Mouse (Mus musculus) urinary bladder, postnatal 25 days (tissue): ENCODE results near the gene Sap30l.

ENCODE experiments used
- DNase-seq: peaks from one replicate; pipeline ENCODE4 v3.0.0; 2022; ENCODE audit warnings: low spot score

Sap30l gene

GRCm38 (mm10) chr11:57800971-57801765 lies at the start of gene Sap30l:
Sap30l (plus strand) TSS chr11:57801637.
- DNase-seq, result peak; percentile 95

GRCm38 (mm10) chr11:57753538-57754203 lies 47.8 kb upstream of the Sap30l start:
- DNase-seq, result no peak

DNA sequence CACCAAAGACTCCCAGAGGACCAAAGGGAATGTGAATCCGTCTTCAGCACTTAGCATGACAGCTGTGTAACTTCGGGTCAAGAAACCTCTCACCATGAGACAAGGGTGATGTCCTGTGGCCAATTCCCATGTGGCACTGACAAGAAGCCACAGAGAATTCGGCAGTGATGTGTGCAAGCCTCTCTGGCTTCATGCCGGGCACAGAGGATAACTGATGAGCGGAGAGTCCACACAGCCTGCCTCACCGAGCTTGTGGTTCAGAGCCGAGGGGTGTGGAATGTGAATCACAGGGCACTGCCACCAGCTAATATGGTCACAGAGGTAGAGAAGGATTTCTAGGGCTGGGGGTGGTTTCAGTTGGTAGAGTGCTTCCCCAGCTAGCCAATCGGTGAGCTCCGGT lies 42.8 kb upstream of the Sap30l start:
- DNase-seq, result no peak

DNA sequence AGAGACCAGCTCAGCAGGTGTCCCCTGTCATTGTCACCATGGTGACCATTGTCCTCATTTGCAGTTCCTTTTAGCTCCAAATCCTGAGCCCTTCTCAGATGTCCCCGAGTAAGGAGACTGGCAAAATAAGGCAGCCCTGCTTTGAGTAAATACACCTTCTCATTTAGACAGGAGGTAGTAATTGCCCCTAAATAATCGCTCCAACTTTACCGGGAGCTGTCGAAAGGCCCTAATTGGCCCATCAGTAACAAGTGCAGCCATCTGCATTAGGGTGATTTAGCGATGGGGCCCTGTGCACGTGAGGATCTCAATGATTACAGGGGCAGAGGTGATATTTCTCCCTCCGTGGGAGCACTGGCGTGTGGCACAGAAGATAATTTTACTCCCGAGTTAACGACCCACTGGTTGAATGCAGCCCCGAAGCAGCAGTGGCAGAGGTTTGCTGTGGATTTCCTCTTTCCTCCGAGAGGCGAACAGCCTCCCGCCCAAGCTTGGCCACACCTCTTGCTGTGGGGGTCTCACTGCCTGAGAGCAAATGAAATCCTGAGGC lies 40.9 kb upstream of the Sap30l start:
- no peak for DNase-seq

DNA sequence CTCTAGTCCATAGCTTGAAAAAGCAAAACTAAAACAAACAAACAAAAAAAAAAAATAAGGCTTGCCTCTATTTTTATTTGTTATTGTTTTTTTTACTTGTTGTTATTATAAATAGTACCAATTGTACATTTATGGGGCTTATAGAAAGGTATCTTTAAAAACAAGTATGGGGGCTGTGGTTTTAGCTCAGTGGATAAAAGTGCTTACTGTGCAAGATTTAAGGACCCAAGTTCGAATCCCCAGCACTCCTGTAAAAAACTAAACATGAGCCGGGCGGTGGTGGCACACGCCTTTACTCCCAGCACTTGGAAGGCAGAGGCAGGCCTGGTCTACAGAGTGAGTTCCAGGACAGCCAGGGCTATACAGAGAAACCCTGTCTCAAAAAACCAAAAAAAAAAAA lies 40.1 kb upstream of the Sap30l start:
- no peak for DNase-seq

DNA sequence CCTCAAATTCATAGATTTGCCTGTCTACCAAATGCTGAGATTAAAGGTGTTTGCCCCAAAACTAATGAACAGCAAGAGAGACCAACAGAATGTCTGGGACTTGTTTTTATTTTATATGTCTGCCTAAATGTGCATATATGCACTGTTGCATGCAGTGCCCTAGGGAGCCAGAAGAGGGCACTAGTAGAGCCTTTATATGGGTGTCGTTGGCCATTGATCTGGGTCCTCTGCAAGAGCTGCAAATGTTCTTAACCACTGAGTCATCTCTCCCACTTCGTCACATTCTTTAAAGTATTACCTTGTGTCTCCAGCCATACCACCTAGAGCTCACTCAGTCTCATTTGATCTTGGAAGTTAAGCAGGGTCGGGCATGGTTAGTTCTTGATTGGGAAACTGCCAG lies 37.3 kb upstream of the Sap30l start:
- DNase-seq, result no peak

DNA sequence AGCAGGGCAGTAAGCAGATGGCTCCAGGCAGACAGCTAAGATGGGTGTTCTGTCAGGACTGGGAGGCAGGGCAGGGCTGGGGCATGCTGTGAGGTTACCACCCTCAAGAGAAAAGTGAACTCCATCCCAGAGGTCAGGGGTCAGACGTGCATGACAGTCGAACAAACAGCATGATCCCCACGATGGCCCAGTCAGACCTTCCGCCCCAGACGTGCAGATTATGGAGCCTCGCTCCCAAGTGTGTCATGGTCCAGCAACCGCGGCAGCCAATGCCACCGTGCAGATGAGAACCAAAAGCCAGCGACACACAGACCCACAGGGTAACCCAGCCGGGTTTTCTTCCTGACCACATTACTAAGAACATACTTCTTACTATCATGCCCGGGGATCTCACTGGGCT lies 34.8 kb upstream of the Sap30l start:
- DNase-seq, result no peak

- no peak for DNase-seq
Measured at GRCm38 (mm10) chr11:57767171-57767570, 34.3 kb upstream of the Sap30l start.

GRCm38 (mm10) chr11:57770776-57771175 lies 30.7 kb upstream of the Sap30l start:
- DNase-seq, result no peak

- DNase-seq, result no peak
Measured at GRCm38 (mm10) chr11:57771676-57772075, 29.8 kb upstream of the Sap30l start.

- no peak for DNase-seq
Measured at GRCm38 (mm10) chr11:57773479-57773878, 28.0 kb upstream of the Sap30l start.

DNA sequence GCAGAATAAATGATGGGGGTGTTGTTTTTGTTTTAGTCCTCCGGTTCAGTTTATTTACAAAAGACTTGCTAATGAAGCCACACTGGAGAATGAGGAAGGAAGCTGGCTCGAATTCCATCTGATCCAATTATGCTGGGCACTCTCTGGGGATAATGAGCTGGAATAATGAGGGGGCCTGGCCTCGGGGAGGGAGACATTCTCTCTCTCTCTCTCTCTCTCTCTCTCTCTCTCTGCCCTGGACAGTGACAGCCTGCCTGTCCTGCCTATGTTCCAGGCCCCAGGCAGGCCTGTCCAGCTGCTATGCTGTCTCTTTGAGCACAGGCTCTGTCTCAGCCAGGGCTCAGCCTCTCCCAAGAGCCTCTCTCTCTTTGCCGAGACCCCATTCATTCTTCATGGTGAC lies 27.5 kb upstream of the Sap30l start:
- DNase-seq, result no peak

- DNase-seq, result no peak
Measured at GRCm38 (mm10) chr11:57775868-57776267, 25.6 kb upstream of the Sap30l start.

DNA sequence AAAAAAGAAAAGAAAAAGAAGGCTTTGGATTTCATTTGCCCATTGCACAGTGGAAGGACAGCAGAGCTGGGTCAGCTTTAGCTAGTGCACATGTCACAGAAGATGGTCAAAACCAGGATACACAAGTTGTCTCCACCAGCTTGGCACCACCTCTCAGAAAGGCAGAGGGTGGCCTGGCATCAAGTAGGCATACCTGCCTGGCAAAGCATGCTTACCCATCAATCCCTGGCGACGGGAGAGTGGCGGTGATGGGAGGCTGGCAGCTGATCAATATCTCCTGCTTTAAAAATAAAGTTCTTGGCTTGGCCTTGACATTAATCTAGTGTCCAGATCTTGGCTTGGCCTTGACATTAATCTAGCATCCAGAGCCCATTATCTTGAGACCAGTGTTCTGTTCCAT lies 24.9 kb upstream of the Sap30l start:
- DNase-seq, result no peak

DNA sequence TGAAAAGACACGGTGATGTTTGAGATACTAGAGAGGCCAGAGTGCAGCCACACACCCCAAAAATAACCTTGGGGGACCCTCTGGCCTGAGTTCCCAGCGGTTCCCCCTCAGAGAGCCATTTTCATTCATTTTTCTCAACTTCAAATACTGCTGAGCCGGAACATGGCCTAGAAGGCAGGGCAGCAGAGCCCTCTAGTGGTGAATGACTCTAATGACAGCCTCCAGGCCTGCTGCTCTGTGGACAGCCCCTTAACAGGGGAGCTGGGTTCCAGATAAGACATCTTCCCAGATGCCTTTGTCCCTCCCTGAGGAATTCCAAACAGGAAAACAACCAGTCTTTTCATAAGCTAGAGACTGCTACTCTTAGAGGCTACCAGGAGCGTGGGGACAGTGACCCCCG lies 23.1 kb upstream of the Sap30l start:
- DNase-seq, result peak; percentile 14

DNA sequence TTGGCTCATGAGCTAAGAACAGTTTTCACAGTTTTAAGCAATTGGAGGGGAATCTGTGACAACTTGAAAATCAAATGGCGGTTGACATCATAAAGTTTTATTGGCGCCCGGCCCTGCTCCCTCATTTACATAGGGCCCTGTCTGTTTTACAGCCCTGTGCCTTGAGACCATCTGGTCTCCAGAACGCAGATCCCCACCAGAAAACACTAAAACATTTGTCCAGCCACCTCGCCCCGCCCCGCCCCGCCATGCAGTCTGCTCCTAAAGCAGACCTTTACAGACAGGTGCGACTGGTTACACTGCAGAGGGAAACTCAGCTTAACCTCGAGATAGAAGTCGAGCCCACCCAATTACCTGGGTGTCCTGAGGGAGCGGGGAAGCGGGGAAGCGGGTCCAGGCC lies 21.6 kb upstream of the Sap30l start:
- DNase-seq, result no peak

GRCm38 (mm10) chr11:57786616-57787418 lies 14.6 kb upstream of the Sap30l start:
- no peak for DNase-seq

GRCm38 (mm10) chr11:57787913-57788312 lies 13.5 kb upstream of the Sap30l start:
- DNase-seq, result peak; percentile 59

DNA sequence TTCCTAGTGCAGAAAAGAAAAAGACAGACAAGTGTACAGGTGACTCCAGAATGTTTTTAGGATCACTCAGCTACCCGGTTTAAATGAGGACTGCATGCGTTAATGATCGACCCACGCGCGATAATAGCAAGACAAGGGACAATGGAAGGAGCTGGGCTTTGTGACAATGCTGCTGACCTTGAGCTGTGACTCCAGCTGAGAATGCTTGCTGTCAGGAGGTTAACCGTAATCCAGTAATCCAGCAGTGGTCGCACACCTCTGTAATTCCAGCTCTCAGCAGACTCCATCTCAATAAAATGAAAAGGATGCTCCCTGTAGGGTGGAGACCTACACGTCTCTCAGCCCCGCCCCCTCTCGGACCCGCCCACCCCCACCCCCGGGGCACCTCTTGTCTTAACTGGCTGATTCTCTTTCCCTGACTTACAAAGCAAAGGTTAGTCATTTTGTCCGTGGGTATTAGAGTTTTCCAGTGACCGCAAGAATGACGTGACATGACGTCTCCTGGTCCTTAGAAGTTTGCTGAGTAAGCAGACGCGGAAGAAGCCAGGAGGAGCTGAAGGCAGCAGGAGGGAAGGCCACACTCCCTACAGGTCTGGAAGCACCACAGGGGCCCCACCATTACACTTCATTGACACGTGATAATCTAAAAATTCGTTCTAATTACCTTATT lies 10.4 kb upstream of the Sap30l start:
- no peak for DNase-seq

- no peak for DNase-seq
Measured at GRCm38 (mm10) chr11:57795086-57795485, 6.4 kb upstream of the Sap30l start.

GRCm38 (mm10) chr11:57797828-57798227 lies 3.6 kb upstream of the Sap30l start:
- no peak for DNase-seq

DNA sequence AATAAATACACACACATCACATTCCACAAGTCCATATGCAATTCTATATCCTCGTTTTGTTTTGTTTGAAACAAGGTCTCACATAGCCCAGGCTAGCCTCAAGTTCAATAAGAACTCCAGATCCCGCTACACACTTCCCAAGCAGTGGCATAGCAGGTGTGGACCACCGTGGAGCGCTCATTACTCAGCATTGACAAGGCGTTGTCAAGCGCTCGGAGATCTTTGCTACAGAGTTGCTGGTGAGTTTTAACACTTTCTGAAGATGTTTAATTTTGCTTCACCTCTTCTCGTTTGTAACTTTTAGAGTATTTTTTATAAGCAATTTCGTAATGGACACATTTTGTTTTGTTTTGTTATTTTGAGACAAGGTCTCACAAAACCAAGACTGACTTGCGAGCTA lies 2.0 kb upstream of the Sap30l start:
- no peak for DNase-seq
